Mouse (Mus musculus): ENCODE measurements around the gene Pklr. TPM values are rescaled to one million over a fixed set of nuclear protein-coding genes. Genes with fewer than 3 reads are reported as not detected.
A peak's percentile ranks its signal among the peaks of the same experiment; 100 is the strongest.
"Not testable (repeated sequence)": the region's sequence is repeated elsewhere in the genome, so short reads cannot be mapped to it uniquely, and the experiment has no call there.

Gene Pklr
- polyA plus RNA-seq, 1 experiment from 2014 or later = 19.9 TPM

GRCm38 (mm10) chr3:89152084-89152835 is 16.3 kb downstream of the Pklr start:
- peaks cover 18% of the 10 kb centered on the region; the same call in 1 of the 2 replicates for H3K27me3 ChIP-seq (replicated peaks)
- no peak overlapping the region for H3K9ac ChIP-seq
- H3K27ac ChIP-seq = no peak overlapping the region
- H3K36me3 ChIP-seq = no peaks in the 10 kb centered on the region
- H3K4me1 ChIP-seq = peaks cover 7% of the 10 kb centered on the region
- H3K4me3 ChIP-seq (replicated peaks) = no peak overlapping the region
- 43% methylated on average over 17 of the region's 17 CpGs for WGBS
- no peaks in the 10 kb centered on the region for H3K9me3 ChIP-seq
- no peak overlapping the region for H3K4me2 ChIP-seq
- ATAC-seq (ENCODE audit: insufficient read depth, low FRiP score, low read depth) = no peak

GRCm38 (mm10) chr3:89156951-89157350 is 21.0 kb downstream of the Pklr start:
- peaks cover 13% of the 10 kb centered on the region; the same call in 1 of the 2 replicates for H3K27me3 ChIP-seq (replicated peaks)
- ATAC-seq (ENCODE audit: insufficient read depth, low FRiP score, low read depth) = no peak
- WGBS = 87% methylated on average over 8 of the region's 8 CpGs
- no peaks in the 10 kb centered on the region for H3K9me3 ChIP-seq
- no peaks in the 10 kb centered on the region for H3K36me3 ChIP-seq
- H3K4me3 ChIP-seq (replicated peaks) = no peak overlapping the region
- peaks cover 8% of the 10 kb centered on the region; the same call in 1 of the 2 replicates for H3K4me1 ChIP-seq
- H3K4me2 ChIP-seq = no peak overlapping the region
- H3K27ac ChIP-seq = no peak overlapping the region
- no peak overlapping the region for H3K9ac ChIP-seq

GRCm38 (mm10) chr3:89158651-89159050 is 22.7 kb downstream of the Pklr start:
- ATAC-seq (ENCODE audit: insufficient read depth, low FRiP score, low read depth) = no peak
- Histone ChIP-seq H3K4me1 (peaks cover 9% of the 10 kb centered on the region), H3K27ac (no peak overlapping the region), H3K9ac (no peak overlapping the region), H3K4me2 (no peak overlapping the region), H3K27me3 (replicated peaks) (peaks cover 13% of the 10 kb centered on the region; the same call in 1 of the 2 replicates), H3K9me3 (no peaks in the 10 kb centered on the region), H3K36me3 (no peaks in the 10 kb centered on the region), H3K4me3 (replicated peaks) (no peak overlapping the region)
- 21% methylated on average over 7 of the region's 7 CpGs for WGBS

- Histone ChIP-seq H3K9me3 (no peaks in the 10 kb centered on the region), H3K36me3 (no peaks in the 10 kb centered on the region), H3K27ac (no peak overlapping the region), H3K4me3 (replicated peaks) (peak overlapping the region; percentile 57), H3K4me2 (peak overlapping the region; percentile 100), H3K9ac (no peak overlapping the region), H3K4me1 (peaks cover 12% of the 10 kb centered on the region), H3K27me3 (replicated peaks) (peaks cover 13% of the 10 kb centered on the region; the same call in 1 of the 2 replicates)
- 1% methylated on average over 13 of the region's 13 CpGs for WGBS
- ATAC-seq (ENCODE audit: insufficient read depth, low FRiP score, low read depth) = peak; percentile 53; the same call in 1 of the 2 replicates
Observed at GRCm38 (mm10) chr3:89159211-89159610, 23.3 kb downstream of the Pklr start.

GRCm38 (mm10) chr3:89159616-89160344 is 23.8 kb downstream of the Pklr start, which contains the start of gene Hcn3:
TSS of gene Hcn3 (minus strand) at chr3:89160196.
- peaks cover 13% of the 10 kb centered on the region; the same call in 1 of the 2 replicates for H3K27me3 ChIP-seq (replicated peaks)
- H3K9me3 ChIP-seq = no peaks in the 10 kb centered on the region
- H3K27ac ChIP-seq = no peak within 1 kb of the TSS
- H3K4me3 ChIP-seq (replicated peaks) = peak within 1 kb of the TSS; percentile 57
- no peak within 1 kb of the TSS for H3K9ac ChIP-seq
- peak within 1 kb of the TSS; percentile 100 for H3K4me2 ChIP-seq
- ATAC-seq (ENCODE audit: insufficient read depth, low FRiP score, low read depth) = peak; percentile 56; the same call in 1 of the 2 replicates
- under 1% methylated on average over 53 of the region's 66 CpGs for WGBS
- H3K4me1 ChIP-seq = peaks cover 12% of the 10 kb centered on the region
- no peaks in the 10 kb centered on the region for H3K36me3 ChIP-seq

GRCm38 (mm10) chr3:89161207-89161606 is 25.3 kb downstream of the Pklr start:
- not testable (repeated sequence) for H3K27ac ChIP-seq; H3K36me3 ChIP-seq; ATAC-seq (ENCODE audit: insufficient read depth, low FRiP score, low read depth); H3K9ac ChIP-seq; H3K9me3 ChIP-seq; H3K4me2 ChIP-seq; H3K4me3 ChIP-seq (replicated peaks)
- H3K4me1 ChIP-seq = peaks cover 20% of the 10 kb centered on the region
- peaks cover 13% of the 10 kb centered on the region; the same call in 1 of the 2 replicates for H3K27me3 ChIP-seq (replicated peaks)

- no peaks in the 10 kb centered on the region for H3K9me3 ChIP-seq
- H3K36me3 ChIP-seq = no peaks in the 10 kb centered on the region
- 79% methylated on average over 4 of the region's 4 CpGs for WGBS
- no peak overlapping the region for H3K4me2 ChIP-seq
- H3K4me3 ChIP-seq (replicated peaks) = no peak overlapping the region
- H3K27ac ChIP-seq = no peak overlapping the region
- peaks cover 13% of the 10 kb centered on the region; the same call in 1 of the 2 replicates for H3K27me3 ChIP-seq (replicated peaks)
- no peak overlapping the region for H3K9ac ChIP-seq
- no peak for ATAC-seq (ENCODE audit: insufficient read depth, low FRiP score, low read depth)
- peaks cover 24% of the 10 kb centered on the region for H3K4me1 ChIP-seq
Observed at GRCm38 (mm10) chr3:89161786-89162185, 25.8 kb downstream of the Pklr start.

- WGBS = 70% methylated on average over 1 of the region's 1 CpGs
- H3K4me1 ChIP-seq = peaks cover 24% of the 10 kb centered on the region
- H3K4me3 ChIP-seq (replicated peaks) = no peak overlapping the region
- H3K9me3 ChIP-seq = no peaks in the 10 kb centered on the region
- peaks cover 10% of the 10 kb centered on the region; the same call in 1 of the 2 replicates for H3K27me3 ChIP-seq (replicated peaks)
- H3K36me3 ChIP-seq = peaks cover 5% of the 10 kb centered on the region
- ATAC-seq (ENCODE audit: insufficient read depth, low FRiP score, low read depth) = no peak
- H3K4me2 ChIP-seq = no peak overlapping the region
- H3K27ac ChIP-seq = no peak overlapping the region
- H3K9ac ChIP-seq = no peak overlapping the region
Observed at GRCm38 (mm10) chr3:89163123-89163522, 27.2 kb downstream of the Pklr start.

GRCm38 (mm10) chr3:89163643-89164245 is 27.8 kb downstream of the Pklr start:
- no peaks in the 10 kb centered on the region for H3K9me3 ChIP-seq
- H3K36me3 ChIP-seq = peaks cover 10% of the 10 kb centered on the region
- no peak overlapping the region; the same call in 1 of the 2 replicates for H3K27ac ChIP-seq
- peaks cover 24% of the 10 kb centered on the region for H3K4me1 ChIP-seq
- peaks cover 4% of the 10 kb centered on the region; the same call in 1 of the 2 replicates for H3K27me3 ChIP-seq (replicated peaks)
- 66% methylated on average over 5 of the region's 5 CpGs for WGBS
- no peak for ATAC-seq (ENCODE audit: insufficient read depth, low FRiP score, low read depth)
- peak overlapping the region; percentile 54 for H3K4me2 ChIP-seq
- peak overlapping the region; percentile 92 for H3K4me3 ChIP-seq (replicated peaks)
- H3K9ac ChIP-seq = no peak overlapping the region

- H3K36me3 ChIP-seq = peaks cover 19% of the 10 kb centered on the region
- peak within 1 kb of the TSS; percentile 98 for H3K27ac ChIP-seq
- no peaks in the 10 kb centered on the region for H3K27me3 ChIP-seq (replicated peaks)
- H3K4me2 ChIP-seq = peak within 1 kb of the TSS; percentile 54
- H3K9ac ChIP-seq = peak within 1 kb of the TSS; percentile 90
- no peaks in the 10 kb centered on the region for H3K9me3 ChIP-seq
- peak; percentile 98 for ATAC-seq (ENCODE audit: insufficient read depth, low FRiP score, low read depth)
- peak within 1 kb of the TSS; percentile 92 for H3K4me3 ChIP-seq (replicated peaks)
- peaks cover 22% of the 10 kb centered on the region for H3K4me1 ChIP-seq
- under 1% methylated on average over 71 of the region's 79 CpGs for WGBS
Observed at GRCm38 (mm10) chr3:89164506-89165267, 28.7 kb downstream of the Pklr start, which contains the start of gene Clk2. TSS of gene Clk2 (plus strand) at chr3:89164795.

- H3K4me3 ChIP-seq (replicated peaks) = peak overlapping the region; percentile 92
- H3K9me3 ChIP-seq = no peaks in the 10 kb centered on the region
- H3K9ac ChIP-seq = peak overlapping the region; percentile 90
- ATAC-seq (ENCODE audit: insufficient read depth, low FRiP score, low read depth) = no peak
- 20% methylated on average over 12 of the region's 12 CpGs for WGBS
- H3K4me2 ChIP-seq = peak overlapping the region; percentile 54
- peak overlapping the region; percentile 98 for H3K27ac ChIP-seq
- H3K36me3 ChIP-seq = peaks cover 25% of the 10 kb centered on the region
- H3K4me1 ChIP-seq = peaks cover 16% of the 10 kb centered on the region; the same call in 1 of the 2 replicates
- H3K27me3 ChIP-seq (replicated peaks) = no peaks in the 10 kb centered on the region
Observed at GRCm38 (mm10) chr3:89165268-89165870, 29.4 kb downstream of the Pklr start.
